In genomic region chr11:6380916-6381315, GRCm38 (mm10) we compare ENCODE assay signal across 5 mouse cellular contexts.
"Had no signal": no experiment of that assay in that cellular context is flagged by ENCODE, and none has a peak within 500 bp of the region (broad histone marks: within the 10 kb centered on the region; RNA-seq: fewer than 3 reads in every experiment).

No protein-coding gene starts in this region.

- DNase-seq: kidney, postnatal 25 days; left cerebral cortex, postnatal 4 days; lung, adult 18-20 months; right cerebral cortex, postnatal 14 days; thymus, postnatal 36 days had no signal
